Mouse (Mus musculus): ENCODE results near the gene Shc4.

Shc4 gene

DNA sequence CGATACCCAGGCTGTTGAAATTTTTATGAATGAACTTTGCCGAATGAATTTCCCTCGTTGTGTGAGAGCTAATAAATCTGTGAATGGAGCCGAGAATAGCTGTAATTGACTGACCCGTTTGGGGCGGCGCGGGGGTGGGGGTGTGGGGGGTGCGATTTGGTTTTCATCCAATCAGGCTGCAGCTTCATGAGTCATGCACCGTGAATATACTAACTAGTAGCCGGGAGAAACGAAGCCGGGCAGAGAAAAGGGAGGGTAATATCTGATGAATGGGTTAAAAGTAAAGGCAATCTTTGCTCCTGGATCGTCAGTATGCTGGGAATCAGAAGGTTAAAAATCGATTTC, at the start of gene Shc4:
TSS of gene Shc4 (minus strand) at position 63 of the 345 bp plus-strand sequence.
- no peak for DNase-seq (ENCODE audit: extremely low read depth, low read depth, low spot score)

DNA sequence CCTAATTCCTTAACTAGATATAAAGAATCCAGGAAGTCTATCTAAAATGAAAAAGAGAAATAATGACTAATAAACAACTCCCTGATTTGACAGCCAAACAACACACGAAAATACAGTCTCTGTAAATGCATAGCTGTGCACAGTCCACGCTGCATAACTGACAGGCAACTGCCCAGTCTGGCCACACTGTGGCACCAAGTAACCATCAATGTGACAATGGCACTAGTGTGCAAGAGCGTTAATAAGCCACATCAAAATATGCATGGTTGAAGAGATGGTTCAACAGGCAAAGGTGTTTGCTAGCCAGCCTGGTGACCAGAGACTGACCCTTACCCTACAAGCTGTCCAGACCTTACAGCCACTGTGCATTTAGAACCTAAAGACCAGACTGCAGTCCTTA, 41.1 kb upstream of the Shc4 start:
- DNase-seq (ENCODE audit: extremely low read depth, low read depth, low spot score): no peak

DNA sequence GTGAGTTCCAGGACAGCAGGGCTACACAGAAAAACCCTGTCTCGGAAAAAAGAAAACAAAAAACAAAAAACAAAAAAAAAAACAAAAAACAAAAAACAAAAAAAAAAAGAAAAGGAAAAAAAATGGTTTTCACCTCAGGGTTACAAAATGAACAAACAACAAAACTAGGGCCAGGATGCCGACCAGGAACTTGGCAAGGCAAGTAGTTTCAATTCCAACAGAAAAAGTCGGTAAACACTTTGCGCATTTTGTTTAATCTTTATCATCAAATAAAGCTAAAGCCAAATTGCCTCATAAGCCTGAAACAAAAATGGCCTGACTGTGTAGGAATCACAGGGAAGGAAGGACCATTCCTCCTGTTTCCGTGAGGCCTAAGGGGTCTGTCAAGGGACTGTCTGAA, 40.6 kb upstream of the Shc4 start:
- DNase-seq (ENCODE audit: extremely low read depth, low read depth, low spot score): no peak

DNA sequence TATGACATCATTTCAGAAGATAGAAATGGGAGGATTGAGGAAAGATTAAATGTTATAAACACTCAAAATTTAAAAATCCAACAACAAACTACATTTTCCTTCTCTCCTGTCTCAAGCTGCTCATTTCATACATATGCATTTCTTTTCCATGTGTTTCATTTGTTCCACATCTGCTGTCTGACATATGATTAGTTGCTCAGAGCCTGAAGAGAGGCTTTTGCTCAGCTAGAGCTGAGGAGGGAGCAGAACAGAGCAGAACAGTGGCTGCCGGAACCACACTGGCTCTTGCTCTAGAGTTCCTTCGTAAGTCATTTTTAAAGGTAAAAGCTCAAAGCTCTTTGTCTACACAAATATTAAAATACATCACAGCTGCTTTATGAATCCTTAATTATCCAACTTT, 25.4 kb upstream of the Shc4 start:
- DNase-seq (ENCODE audit: extremely low read depth, low read depth, low spot score): no peak

DNA sequence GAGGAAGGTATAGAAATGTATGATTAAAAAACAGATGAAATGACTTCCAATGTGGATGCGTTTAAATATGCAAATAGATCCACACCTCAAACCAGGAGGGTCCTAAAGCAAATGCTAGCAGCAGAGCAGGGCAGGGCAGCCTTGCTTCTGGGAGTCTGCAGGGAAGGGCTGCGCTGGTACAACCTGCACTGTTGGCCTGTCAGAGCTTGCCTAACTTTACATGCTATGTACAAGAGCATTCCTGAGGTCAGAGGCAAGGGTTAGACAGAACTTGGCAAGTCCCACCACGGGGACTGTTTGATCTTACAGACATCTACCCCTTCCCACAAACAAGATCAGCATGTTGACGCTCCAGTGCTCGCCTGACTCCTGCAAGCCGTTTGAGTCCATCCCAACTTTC, 15.4 kb upstream of the Shc4 start:
- DNase-seq (ENCODE audit: extremely low read depth, low read depth, low spot score): no peak

DNA sequence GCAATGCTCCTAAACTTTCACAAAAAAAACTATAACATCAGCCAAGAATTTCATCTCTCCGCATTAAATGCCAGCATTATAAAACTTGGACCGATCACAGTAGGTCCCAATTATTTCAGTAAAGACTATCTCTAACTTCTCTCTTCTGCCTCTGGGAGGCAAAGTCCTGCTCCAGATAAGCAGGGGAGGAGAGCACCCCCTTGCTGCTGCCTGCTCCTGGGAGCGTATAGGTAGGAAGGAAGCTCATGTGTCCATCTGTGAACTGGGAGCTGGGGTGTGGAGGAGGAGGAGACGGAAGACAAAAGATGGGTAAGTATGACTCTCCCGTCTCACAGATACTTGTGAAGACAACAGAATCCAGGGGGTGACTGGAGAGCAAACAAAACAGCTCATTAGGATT, 14.8 kb upstream of the Shc4 start:
- DNase-seq (ENCODE audit: extremely low read depth, low read depth, low spot score): no peak

DNA sequence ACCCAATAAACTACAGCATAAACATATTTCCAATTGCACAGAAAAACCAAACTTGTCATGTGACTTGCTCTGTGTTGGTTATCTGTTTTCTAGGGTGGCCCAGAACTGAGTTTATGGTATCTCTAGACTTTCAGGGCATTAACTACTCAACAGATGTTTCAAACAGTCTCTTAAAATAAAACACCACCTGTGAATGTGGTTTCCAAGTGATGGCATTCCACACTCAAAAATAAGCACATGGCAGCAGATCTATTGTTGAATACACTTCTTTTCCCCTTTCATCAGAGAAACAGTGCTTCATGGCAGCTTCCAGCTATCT, 12.0 kb upstream of the Shc4 start:
- no peak for DNase-seq (ENCODE audit: extremely low read depth, low read depth, low spot score)

DNA sequence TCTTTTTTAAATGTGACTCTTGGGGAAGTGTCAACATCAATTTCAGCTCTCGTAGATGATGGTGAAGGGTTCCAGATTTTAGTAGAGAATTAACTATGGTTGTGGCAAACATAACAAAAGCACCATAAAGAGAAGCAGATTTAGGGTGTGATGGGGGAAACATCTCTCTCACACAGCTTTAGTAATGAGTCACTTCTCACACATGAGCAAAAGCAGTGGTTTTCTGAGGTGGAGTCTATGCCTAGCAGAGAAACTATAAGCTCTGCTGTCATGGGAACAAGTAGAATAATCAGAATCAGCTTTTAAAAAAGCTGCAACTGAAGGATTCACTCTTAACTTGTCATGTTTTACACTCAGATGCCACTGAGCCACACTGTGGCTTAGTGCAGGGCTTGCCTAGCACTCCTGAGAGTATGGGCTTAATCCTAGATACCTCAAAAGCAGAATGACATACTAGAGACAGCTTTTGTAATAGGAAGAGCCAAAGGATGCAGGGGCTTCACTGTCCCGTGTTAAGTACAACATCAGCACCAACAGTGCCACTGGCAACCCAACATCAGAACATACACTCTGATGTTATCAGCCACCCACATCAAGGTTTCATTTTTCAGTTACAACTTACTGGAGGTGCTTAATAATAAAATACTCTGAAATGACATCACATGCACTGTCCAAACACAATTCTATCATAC, 11.5 kb upstream of the Shc4 start:
- DNase-seq (ENCODE audit: extremely low read depth, low read depth, low spot score): no peak

DNA sequence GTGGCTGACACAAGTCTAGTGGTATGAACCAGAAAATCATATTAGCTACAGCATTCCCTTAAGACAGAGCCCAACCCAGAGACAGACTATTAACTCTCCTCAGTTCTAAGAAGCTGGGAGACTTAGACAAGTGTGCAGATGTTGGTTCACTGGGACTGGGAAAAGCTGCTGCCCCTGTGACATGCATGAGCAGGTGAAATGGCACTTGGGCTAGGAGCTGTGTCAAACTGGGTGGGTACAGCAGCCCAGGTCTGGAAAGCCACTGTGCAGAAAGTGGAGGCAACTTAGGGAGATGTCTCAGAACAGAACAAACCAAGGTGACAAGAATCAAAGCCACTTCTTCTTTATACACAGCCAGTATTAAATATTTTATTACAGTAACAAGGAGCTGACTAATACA, 10.8 kb upstream of the Shc4 start:
- no peak for DNase-seq (ENCODE audit: extremely low read depth, low read depth, low spot score)

DNA sequence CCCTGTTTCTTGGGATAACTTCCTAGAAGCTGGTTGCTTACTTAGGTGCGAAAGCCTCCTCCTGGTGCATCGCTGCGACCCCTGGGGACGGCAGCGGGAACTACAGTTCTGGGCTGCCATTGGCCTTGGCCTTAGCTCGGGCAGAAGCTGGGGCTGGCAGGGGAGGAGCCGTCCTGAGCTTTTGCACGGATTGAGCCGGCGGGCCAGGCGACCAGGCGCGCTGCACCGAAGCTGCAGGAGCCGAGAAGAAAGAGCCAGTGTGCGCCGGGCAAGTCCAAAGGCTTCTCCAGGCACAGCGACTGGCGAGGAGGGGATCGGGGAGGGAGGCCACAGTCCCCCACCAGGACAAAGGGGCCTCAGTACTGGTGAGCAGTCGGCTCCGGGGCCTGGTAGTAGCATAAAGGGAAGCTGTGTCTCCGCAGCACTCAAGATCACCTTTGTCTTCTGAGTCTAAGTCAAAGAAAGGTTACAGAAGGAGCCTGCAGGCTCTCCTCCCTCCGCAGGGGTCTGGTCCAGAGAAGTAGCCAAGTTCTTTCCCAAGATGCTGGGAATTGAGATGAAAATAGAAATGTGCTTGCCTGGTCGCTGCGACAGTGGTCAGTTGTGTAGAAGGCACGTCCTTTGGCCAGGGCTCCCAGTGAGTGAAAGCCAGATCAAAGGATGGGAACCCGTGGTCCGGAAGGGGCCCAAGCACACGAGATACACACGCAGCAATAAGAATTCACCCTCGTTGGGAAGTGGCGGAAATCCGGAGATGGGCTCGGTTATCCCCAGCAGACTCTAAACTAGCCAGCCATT, 8.0 kb upstream of the Shc4 start:
- DNase-seq (ENCODE audit: extremely low read depth, low read depth, low spot score): no peak

DNA sequence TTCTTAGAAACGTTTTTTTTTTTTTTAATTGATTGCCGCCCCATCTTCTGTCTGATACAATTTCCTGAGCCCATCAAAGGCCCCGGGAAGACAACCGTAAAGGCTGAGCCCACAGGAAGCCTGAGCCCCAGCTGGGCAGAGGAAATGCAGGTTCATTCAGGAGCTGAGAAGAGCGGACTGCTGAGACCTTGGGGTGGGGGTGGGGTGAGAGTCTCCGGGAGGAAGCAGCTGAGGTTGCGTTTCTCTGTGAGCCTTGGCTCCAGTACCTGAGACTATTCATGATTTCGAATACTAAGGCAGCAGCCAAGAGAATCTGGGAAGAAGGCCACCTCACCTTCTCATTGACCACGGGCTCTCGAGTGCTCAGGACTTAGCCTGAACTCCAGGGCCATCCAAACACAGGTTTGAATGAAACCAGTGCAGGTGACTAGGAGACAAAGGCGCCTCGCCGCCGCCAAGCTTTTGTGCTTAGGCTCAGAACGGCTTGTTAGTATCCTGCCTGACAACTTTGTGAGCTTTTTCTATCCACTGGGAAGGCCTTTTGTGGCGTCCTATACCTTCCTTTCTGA, 682 bp upstream of the Shc4 start:
- no peak for DNase-seq (ENCODE audit: extremely low read depth, low read depth, low spot score)

DNA sequence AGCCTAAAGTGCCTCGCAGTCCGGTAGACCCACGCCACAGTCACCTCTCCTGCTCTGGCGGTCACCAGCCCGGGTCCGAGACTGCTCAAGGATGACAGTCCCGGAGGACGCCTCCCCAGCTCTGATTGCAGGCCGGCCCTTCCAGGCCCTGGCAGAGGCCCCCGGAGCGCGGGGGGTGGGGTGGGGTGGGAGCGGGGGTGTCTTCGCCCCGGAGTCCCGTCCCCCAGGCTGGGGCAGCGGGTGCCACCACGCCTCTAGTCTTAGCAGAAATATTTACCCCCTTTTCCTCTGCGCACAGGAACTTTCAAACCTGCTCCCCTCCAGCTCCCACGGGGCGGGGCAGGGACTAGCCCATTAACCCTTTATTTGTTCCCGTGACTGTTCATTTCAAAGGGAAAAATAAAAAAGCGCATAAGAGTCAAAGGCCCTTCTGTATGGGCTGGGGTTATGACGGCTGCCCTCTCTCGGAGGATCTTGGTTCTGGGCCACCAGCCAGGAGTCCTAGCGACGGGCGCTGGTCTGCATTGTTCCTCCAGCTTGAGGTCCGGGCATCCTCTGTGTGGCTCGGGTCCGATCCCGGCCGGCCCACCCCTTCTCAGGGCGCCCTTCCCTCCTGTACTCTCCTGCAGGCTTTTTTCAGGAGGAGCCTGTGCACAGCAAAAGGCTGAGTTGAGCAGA, 401 bp downstream of the Shc4 start:
- DNase-seq (ENCODE audit: extremely low read depth, low read depth, low spot score): no peak

DNA sequence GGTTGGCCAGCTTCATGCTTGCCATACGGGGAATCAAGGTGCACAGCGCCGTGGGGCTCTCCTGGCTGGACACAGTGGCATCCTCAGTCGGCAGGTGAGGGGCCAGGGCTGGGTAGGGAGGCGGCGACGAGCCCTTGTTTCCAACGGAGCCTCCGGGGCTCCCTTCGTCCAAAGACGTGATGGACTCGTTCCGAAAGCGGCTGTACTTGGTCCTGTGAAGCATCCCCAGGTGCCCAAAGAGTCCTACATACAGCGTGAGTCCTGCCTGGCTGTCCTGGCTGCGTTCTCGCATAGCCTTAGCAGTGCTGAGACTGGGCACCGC, 901 bp downstream of the Shc4 start:
- DNase-seq (ENCODE audit: extremely low read depth, low read depth, low spot score): no peak

DNA sequence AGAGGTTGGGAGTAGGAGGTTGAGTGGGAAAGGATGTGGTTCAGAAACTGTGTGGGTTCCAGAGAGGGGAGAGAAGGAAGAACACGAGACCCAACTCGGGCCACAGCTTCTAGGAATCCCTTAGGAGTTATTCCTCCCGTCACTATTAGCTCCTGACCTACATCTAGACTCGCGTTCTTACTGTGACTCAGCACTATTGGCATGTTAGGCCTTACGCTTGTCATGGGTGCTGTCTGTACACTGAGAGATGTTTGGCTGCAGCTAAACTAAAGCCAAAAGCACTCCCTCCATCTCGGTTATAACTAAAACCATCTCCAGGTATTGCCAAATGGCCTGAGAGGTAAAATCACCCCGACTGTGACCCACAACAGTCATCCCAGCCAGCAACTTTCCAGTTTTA, 7.3 kb downstream of the Shc4 start:
- DNase-seq (ENCODE audit: extremely low read depth, low read depth, low spot score): no peak

DNA sequence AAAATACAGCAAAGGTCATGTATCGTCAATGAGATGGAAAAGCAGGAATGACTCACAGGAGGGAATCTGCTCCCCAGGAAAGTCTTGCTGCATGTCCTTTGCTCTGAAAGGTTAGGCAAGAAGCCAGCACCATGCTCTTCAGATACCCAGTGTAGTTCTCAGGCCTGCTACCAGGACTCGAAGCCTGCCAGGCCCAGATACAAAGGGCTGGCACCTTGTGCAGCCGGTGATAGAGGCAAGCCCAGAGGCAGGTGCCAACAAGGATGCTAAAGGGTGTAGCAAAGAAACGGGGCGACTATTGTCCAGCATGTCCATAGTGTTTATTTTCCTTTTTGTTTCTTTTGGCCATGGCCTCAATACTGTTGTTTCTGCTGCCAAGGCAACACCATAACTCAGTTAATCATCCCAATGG, 17.4 kb downstream of the Shc4 start:
- no peak for DNase-seq (ENCODE audit: extremely low read depth, low read depth, low spot score)

DNA sequence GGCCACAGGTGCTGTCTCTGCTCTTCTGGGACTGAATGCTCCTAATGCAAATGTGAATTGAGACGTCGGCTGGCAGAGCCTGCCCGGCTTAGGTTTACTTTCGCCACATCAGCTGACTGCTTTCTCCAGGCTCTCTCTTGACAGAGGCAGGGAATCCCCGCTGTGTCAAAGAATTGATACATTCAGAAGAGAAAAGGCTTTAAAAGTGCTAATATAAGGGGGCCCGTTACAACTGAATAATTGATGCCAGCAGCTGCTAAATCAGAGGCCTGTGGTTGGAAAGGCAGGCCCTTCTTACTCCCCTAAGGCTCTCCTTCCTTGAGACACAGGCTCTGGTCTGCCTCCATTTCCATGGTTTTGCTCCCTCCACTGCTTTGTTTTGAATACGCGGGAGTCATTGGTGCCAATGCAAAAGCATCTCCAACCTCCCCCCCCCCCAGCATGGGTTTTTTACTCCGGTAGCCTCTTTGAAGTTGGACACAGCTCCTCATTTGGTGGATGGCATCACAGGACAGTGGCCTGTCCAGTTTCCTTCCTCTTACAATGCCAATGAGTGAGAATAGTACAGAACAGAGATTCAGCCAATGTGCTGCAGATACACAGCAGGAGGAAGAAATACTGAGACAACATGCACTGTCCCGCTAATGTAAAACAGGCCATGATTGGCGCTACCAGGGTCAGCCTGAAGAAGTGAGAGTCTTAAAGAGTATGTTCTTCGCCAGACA, 18.9 kb downstream of the Shc4 start:
- DNase-seq (ENCODE audit: extremely low read depth, low read depth, low spot score): no peak

DNA sequence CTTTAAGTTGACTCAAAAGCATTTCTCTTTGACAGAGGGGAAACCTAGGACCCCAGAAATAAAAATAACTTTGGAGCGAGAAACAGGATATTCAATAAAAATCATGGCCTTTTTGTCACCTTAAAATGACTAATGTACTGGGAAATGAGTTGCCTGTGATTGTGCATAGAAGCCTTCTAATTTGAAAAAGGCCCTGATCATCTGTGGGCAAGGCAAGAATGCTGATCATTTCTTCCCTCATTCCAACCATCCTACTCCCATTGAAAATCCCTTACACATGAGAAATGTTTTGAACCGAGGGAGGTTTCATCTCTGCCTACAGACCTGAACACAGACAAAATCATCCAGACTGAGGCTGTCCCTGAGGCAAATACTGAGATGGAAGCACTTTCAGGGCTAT, 21.1 kb downstream of the Shc4 start:
- no peak for DNase-seq (ENCODE audit: extremely low read depth, low read depth, low spot score)

DNA sequence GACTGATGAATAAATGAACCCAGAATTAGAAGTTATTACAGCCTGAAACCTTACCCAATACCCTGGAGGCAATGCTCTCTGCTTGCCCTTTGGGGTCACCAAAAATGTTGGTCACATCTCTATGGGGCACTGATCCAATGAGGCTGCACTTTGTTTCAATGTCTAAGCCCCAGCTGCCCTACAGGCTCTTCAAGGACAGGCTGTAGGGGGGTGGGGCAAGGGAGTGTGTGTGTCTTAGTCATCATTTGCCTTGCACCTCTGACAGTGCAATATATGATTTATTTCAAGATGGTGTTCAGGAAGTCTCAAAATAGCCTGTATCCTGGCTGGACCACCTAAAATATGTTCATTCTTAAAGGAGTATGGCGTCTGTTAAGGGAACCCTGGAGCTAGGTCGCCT, 22.3 kb downstream of the Shc4 start:
- no peak for DNase-seq (ENCODE audit: extremely low read depth, low read depth, low spot score)

DNA sequence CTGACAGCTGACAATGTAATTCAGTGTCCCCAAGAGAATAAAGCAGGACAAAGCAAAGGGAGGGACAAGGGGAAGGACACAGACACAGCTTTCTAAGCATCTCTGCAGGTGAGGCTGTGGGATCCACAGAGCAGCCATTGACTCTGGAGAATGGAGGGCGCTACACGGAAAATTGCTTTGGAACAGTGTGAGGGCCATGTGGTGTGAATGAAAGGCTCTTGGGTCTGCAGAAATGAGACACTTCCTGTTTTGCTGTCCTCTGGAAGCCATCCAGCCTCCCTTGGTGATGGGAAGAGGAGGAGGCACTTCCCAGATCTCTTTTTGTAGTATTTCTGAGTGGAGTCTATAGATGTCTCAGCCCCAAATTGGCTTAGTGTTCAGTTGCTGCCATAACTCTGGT, 27.7 kb downstream of the Shc4 start:
- DNase-seq (ENCODE audit: extremely low read depth, low read depth, low spot score): no peak

DNA sequence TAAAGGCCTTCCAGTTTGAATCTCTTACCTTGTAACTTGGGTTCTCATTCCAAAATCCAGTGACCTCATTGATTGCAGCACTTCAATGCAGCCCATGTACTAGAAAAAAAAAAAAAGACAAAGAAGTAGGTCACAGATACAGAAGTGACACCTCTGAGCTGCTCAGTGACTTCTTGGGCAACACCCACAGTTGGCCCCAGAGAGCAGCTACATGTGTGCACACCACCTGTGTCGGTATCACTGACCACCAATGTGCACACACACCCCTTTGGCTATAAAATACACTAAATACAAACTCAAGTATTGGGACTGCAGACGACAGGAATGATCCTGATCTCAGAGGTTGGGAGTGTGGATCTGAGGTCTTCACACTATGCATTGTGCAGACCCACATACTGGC, 29.1 kb downstream of the Shc4 start:
- no peak for DNase-seq (ENCODE audit: extremely low read depth, low read depth, low spot score)

DNA sequence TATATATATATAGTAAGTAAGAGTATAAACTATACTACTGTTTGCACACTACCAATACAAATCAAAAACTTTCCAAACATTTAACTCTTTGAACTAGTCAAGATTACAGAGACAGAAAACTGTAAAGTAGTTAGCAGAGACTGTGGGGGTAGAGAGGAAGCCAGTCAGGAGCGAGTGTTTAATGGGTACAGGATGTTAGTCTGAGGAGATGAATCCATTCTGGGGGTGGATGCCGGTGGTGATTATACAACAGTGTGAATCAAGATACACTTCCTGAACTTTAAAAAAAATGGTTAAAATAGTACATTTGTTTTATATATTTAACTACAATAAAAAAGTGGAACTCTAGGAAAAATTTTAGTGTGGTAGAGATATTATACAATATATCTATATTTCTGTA, 31.9 kb downstream of the Shc4 start:
- DNase-seq (ENCODE audit: extremely low read depth, low read depth, low spot score): no peak
